Mouse (Mus musculus) MEL (cell line): ENCODE measurements around the gene Hnf1a. TPM values are rescaled to one million over a fixed set of nuclear protein-coding genes. Genes with fewer than 3 reads are reported as not detected.

ENCODE experiments used
- DNase-seq: peaks from one replicate; pipeline ENCODE4 v3.0.0; 2011; ENCODE audit warnings: low read depth, low spot score
- H3K27ac ChIP-seq: 2 replicates; pipeline ENCODE4 v1.5.1; 2012; ENCODE audit warnings: low read depth, mild to moderate bottlenecking, control low read depth, low read length, moderate library complexity; ENCODE audit not compliant: control insufficient read depth
- H3K27me3 ChIP-seq, 2 experiments: fragments of 150-350 bp in 1 of 2; sonication (generic) in 1 of 2; 2 replicates each; pipeline ENCODE4 v1.6.1; 2012; ENCODE audit warnings: low read length in 2 of 2, mild to moderate bottlenecking in 2 of 2, improper control_type of control experiment in 1 of 2, moderate library complexity in 1 of 2; ENCODE audit not compliant: insufficient read depth in 2 of 2, control insufficient read depth in 1 of 2
- H3K36me3 ChIP-seq, 2 experiments: 2 replicates each; pipeline ENCODE4 v1.6.1; 2012 to 2014; ENCODE audit warnings: low read length in 2 of 2, improper control_type of control experiment in 1 of 2, inconsistent platforms in 1 of 2, mild to moderate bottlenecking in 1 of 2; ENCODE audit not compliant: insufficient read depth in 2 of 2, control insufficient read depth in 1 of 2
- H3K4me1 ChIP-seq, 2 experiments: fragments of 150-350 bp in 1 of 2; sonication (generic) in 1 of 2; 2 replicates each; pipeline ENCODE4 v1.6.1; 2012; ENCODE audit warnings: low read length in 2 of 2, improper control_type of control experiment in 1 of 2, mild to moderate bottlenecking in 1 of 2; ENCODE audit not compliant: insufficient read depth in 2 of 2, control insufficient read depth in 1 of 2
- H3K4me3 ChIP-seq, 2 experiments: fragments of 150-350 bp in 1 of 2; sonication (generic) in 1 of 2; 2 replicates each; pipeline ENCODE4 v1.5.1; 2012; ENCODE audit warnings: low read depth in 2 of 2, low read length in 2 of 2, mild to moderate bottlenecking in 2 of 2, moderate library complexity in 2 of 2, control low read depth in 1 of 2, improper control_type of control experiment in 1 of 2; ENCODE audit not compliant: control insufficient read depth in 1 of 2, insufficient read depth in 1 of 2
- H3K79me2 ChIP-seq: 2 replicates; pipeline ENCODE4 v1.6.1; 2012; ENCODE audit warnings: mild to moderate bottlenecking, low read length, moderate library complexity; ENCODE audit not compliant: control insufficient read depth, poor library complexity, insufficient read depth
- H3K9ac ChIP-seq: 2 replicates; pipeline ENCODE4 v1.6.1; 2012; ENCODE audit warnings: low read depth, mild to moderate bottlenecking, control low read depth, low read length, moderate library complexity; ENCODE audit not compliant: control insufficient read depth, poor library complexity, severe bottlenecking
- H3K9me3 ChIP-seq: fragments of 150-350 bp; sonication (generic); replicated peaks from 2 replicates; pipeline ENCODE4 v1.6.1; 2012; ENCODE audit warnings: mild to moderate bottlenecking, low read length, improper control_type of control experiment, moderate library complexity; ENCODE audit not compliant: insufficient read depth
- BHLHE40 ChIP-seq: IDR thresholded peaks from 2 replicates; pipeline ENCODE4 v1.6.1; 2012; ENCODE audit warnings: low read depth, mild to moderate bottlenecking, inconsistent platforms, low read length, improper control_type of control experiment, borderline replicate concordance
- CHD1 ChIP-seq: IDR thresholded peaks from 2 replicates; pipeline ENCODE4 v1.6.1; 2012; ENCODE audit warnings: low read depth, mild to moderate bottlenecking, inconsistent platforms, low read length, improper control_type of control experiment
- CHD2 ChIP-seq: IDR thresholded peaks from 2 replicates; pipeline ENCODE4 v1.6.1; 2011; ENCODE audit warnings: low read length, improper control_type of control experiment
- CTCF ChIP-seq, 3 experiments: IDR thresholded peaks in 2 of 3; conservative IDR thresholded peaks in 1 of 3; 2 replicates each; pipeline ENCODE4 v1.5.1; 2011 to 2012; ENCODE audit warnings: low read length in 3 of 3, low read depth in 2 of 3, mild to moderate bottlenecking in 2 of 3, improper control_type of control experiment in 1 of 3, inconsistent platforms in 1 of 3, mixed read lengths in 1 of 3, moderate library complexity in 1 of 3; ENCODE audit not compliant: control insufficient read depth in 1 of 3, insufficient read depth in 1 of 3, poor library complexity in 1 of 3, severe bottlenecking in 1 of 3
- E2F4 ChIP-seq: IDR thresholded peaks from 2 replicates; pipeline ENCODE4 v1.6.1; 2011; ENCODE audit warnings: low read depth, low read length, improper control_type of control experiment, borderline replicate concordance
- ELF1 ChIP-seq: IDR thresholded peaks from 2 replicates; pipeline ENCODE4 v1.6.1; 2014; ENCODE audit warnings: low read depth, mild to moderate bottlenecking, inconsistent platforms, low read length, improper control_type of control experiment, moderate library complexity
- EP300 ChIP-seq, 2 experiments: IDR thresholded peaks; 2 replicates each; pipeline ENCODE4 v1.6.1; 2011; ENCODE audit warnings: improper control_type of control experiment in 2 of 2, low read length in 2 of 2, low read depth in 1 of 2, mild to moderate bottlenecking in 1 of 2
- ETS1 ChIP-seq: IDR thresholded peaks from 2 replicates; pipeline ENCODE4 v1.6.1; 2012; ENCODE audit warnings: low read depth, mild to moderate bottlenecking, inconsistent platforms, low read length, improper control_type of control experiment, moderate library complexity
- GABPA ChIP-seq: IDR thresholded peaks from 2 replicates; pipeline ENCODE4 v1.6.1; 2012; ENCODE audit warnings: low read depth, mild to moderate bottlenecking, inconsistent platforms, low read length, improper control_type of control experiment, moderate library complexity
- GATA1 ChIP-seq: IDR thresholded peaks from 2 replicates; pipeline ENCODE4 v1.6.1; 2011; ENCODE audit warnings: low read depth, low read length, improper control_type of control experiment
- HCFC1 ChIP-seq: IDR thresholded peaks from 2 replicates; pipeline ENCODE4 v1.6.1; 2012; ENCODE audit warnings: low read depth, mild to moderate bottlenecking, inconsistent platforms, low read length, improper control_type of control experiment, moderate library complexity
- JUND ChIP-seq: IDR thresholded peaks from 2 replicates; pipeline ENCODE4 v1.6.1; 2011; ENCODE audit warnings: low read depth, mild to moderate bottlenecking, improper control_type of control experiment, low read length
- KAT2A ChIP-seq: conservative IDR thresholded peaks from 2 replicates; pipeline ENCODE4 v1.6.1; 2012; ENCODE audit warnings: low read depth, low read length, improper control_type of control experiment, inconsistent platforms
- MAFK ChIP-seq: IDR thresholded peaks from 2 replicates; pipeline ENCODE4 v1.6.1; 2011; ENCODE audit warnings: low read depth, mild to moderate bottlenecking, low read length, improper control_type of control experiment, borderline replicate concordance
- MAX ChIP-seq: IDR thresholded peaks from 2 replicates; pipeline ENCODE4 v1.6.1; 2011; ENCODE audit warnings: low read length, improper control_type of control experiment
- MAZ ChIP-seq: IDR thresholded peaks from 2 replicates; pipeline ENCODE4 v1.6.1; 2012; ENCODE audit warnings: low read depth, mild to moderate bottlenecking, inconsistent platforms, low read length, improper control_type of control experiment
- MEF2A ChIP-seq: IDR thresholded peaks from 2 replicates; pipeline ENCODE4 v1.6.1; 2014; ENCODE audit warnings: low read depth, mild to moderate bottlenecking, inconsistent platforms, low read length, improper control_type of control experiment; ENCODE audit not compliant: poor library complexity, insufficient replicate concordance, severe bottlenecking; ENCODE audit errors: extremely low read depth
- MXI1 ChIP-seq: IDR thresholded peaks from 2 replicates; pipeline ENCODE4 v1.6.1; 2011; ENCODE audit warnings: mild to moderate bottlenecking, low read depth, low read length, improper control_type of control experiment
- MYB ChIP-seq: IDR thresholded peaks from 2 replicates; pipeline ENCODE4 v1.6.1; 2011; ENCODE audit warnings: mild to moderate bottlenecking, low read depth, low read length, improper control_type of control experiment
- MYC ChIP-seq: IDR thresholded peaks from 2 replicates; pipeline ENCODE4 v1.6.1; 2011; ENCODE audit warnings: low read depth, mild to moderate bottlenecking, low read length, improper control_type of control experiment, moderate library complexity
- NELFE ChIP-seq: IDR thresholded peaks from 2 replicates; pipeline ENCODE4 v1.6.1; 2011; ENCODE audit warnings: low read depth, low read length, improper control_type of control experiment
- POLR2A ChIP-seq, 2 experiments: IDR thresholded peaks; 2 replicates each; pipeline ENCODE4 v1.6.1; 2011 to 2012; ENCODE audit warnings: low read length in 2 of 2, mild to moderate bottlenecking in 2 of 2, control low read depth in 1 of 2, improper control_type of control experiment in 1 of 2, low read depth in 1 of 2, moderate library complexity in 1 of 2; ENCODE audit not compliant: control insufficient read depth in 1 of 2, insufficient read depth in 1 of 2, poor library complexity in 1 of 2
- POLR2AphosphoS2 ChIP-seq: IDR thresholded peaks from 2 replicates; pipeline ENCODE4 v1.6.1; 2011; ENCODE audit warnings: low read length, improper control_type of control experiment
- POLR2AphosphoS5 ChIP-seq: IDR thresholded peaks from 2 replicates; pipeline ENCODE4 v1.6.1; 2012; ENCODE audit warnings: low read depth, borderline replicate concordance, mild to moderate bottlenecking, inconsistent platforms, low read length, moderate library complexity, mixed read lengths
- RAD21 ChIP-seq: IDR thresholded peaks from 2 replicates; pipeline ENCODE4 v1.6.1; 2011; ENCODE audit warnings: mild to moderate bottlenecking, low read depth, low read length, improper control_type of control experiment
- RCOR1 ChIP-seq: IDR thresholded peaks from 2 replicates; pipeline ENCODE4 v1.6.1; 2012; ENCODE audit warnings: low read depth, mild to moderate bottlenecking, inconsistent platforms, low read length, improper control_type of control experiment
- SIN3A ChIP-seq: IDR thresholded peaks from 2 replicates; pipeline ENCODE4 v1.6.1; 2012; ENCODE audit warnings: low read length, improper control_type of control experiment, inconsistent platforms
- SMC3 ChIP-seq: IDR thresholded peaks from 2 replicates; pipeline ENCODE4 v1.6.1; 2011; ENCODE audit warnings: low read depth, low read length, improper control_type of control experiment
- TAL1 ChIP-seq: IDR thresholded peaks from 2 replicates; pipeline ENCODE4 v1.6.1; 2012; ENCODE audit warnings: mild to moderate bottlenecking, inconsistent platforms, low read length, moderate library complexity, mixed read lengths
- TBP ChIP-seq: IDR thresholded peaks from 2 replicates; pipeline ENCODE4 v1.8.0; 2011; ENCODE audit warnings: low read depth, low read length, improper control_type of control experiment
- TCF12 ChIP-seq: IDR thresholded peaks from 2 replicates; pipeline ENCODE4 v1.6.1; 2014; ENCODE audit warnings: low read depth, mild to moderate bottlenecking, inconsistent platforms, low read length, improper control_type of control experiment, moderate library complexity
- UBTF ChIP-seq: IDR thresholded peaks from 2 replicates; pipeline ENCODE4 v1.6.1; 2012; ENCODE audit warnings: low read depth, mild to moderate bottlenecking, inconsistent platforms, low read length, improper control_type of control experiment, moderate library complexity, borderline replicate concordance; ENCODE audit not compliant: insufficient read depth
- USF1 ChIP-seq: IDR thresholded peaks from 2 replicates; pipeline ENCODE4 v1.6.1; 2014; ENCODE audit warnings: low read depth, mild to moderate bottlenecking, inconsistent platforms, low read length, improper control_type of control experiment, moderate library complexity
- USF2 ChIP-seq, 2 experiments: IDR thresholded peaks; 2 replicates each; pipeline ENCODE4 v1.6.1; 2011 to 2012; ENCODE audit warnings: improper control_type of control experiment in 2 of 2, low read length in 2 of 2, borderline replicate concordance in 1 of 2, inconsistent platforms in 1 of 2, low read depth in 1 of 2, mild to moderate bottlenecking in 1 of 2; ENCODE audit not compliant: insufficient read depth in 1 of 2
- ZC3H11A ChIP-seq: IDR thresholded peaks from 2 replicates; pipeline ENCODE4 v1.6.1; 2012; ENCODE audit warnings: low read depth, mild to moderate bottlenecking, inconsistent platforms, low read length, improper control_type of control experiment
- ZKSCAN1 ChIP-seq: IDR thresholded peaks from 2 replicates; pipeline ENCODE4 v1.6.1; 2012; ENCODE audit warnings: low read depth, mild to moderate bottlenecking, inconsistent platforms, low read length, improper control_type of control experiment, moderate library complexity
- ZMIZ1 ChIP-seq: IDR thresholded peaks from 2 replicates; pipeline ENCODE4 v1.6.1; 2012; ENCODE audit warnings: low read depth, mild to moderate bottlenecking, inconsistent platforms, low read length, improper control_type of control experiment, moderate library complexity
- ZNF384 ChIP-seq: IDR thresholded peaks from 2 replicates; pipeline ENCODE4 v1.6.1; 2012; ENCODE audit warnings: low read depth, mild to moderate bottlenecking, inconsistent platforms, low read length, improper control_type of control experiment
- polyA plus RNA-seq, 2 experiments: library from polyadenylated mRNA; stranded (reverse) in 1 of 2; unstranded in 1 of 2; fragments of >175 nt in 1 of 2; fragments of >200 nt in 1 of 2; gene quantifications; 2 replicates each; pipeline versions ENCODE4 v1.2.1 to v1.2.4; 2012; ENCODE audit warnings: low replicate concordance in 2 of 2, low read depth in 1 of 2; ENCODE audit not compliant: insufficient read length in 2 of 2, insufficient read depth in 1 of 2, missing spikeins in 1 of 2
- total RNA-seq: library from RNA; depleted of rRNA; stranded (reverse); fragments of 300-350 nt; gene quantifications from 2 replicates; pipeline ENCODE4 v1.2.3, GENCODE M21; 2012

Gene Hnf1a
- total and polyA plus RNA-seq, 3 experiments = 0.08 to 0.28 TPM; not detected in 1

GRCm38 (mm10) chr5:115008307-115008706, 37.4 kb upstream of the Hnf1a start:
- H3K36me3 ChIP-seq = peaks cover 0 to 25% of the 10 kb centered on the region in 2 experiments; a peak in 2 of 4 replicates
- H3K79me2 ChIP-seq = peaks cover 25% of the 10 kb centered on the region
- H3K9ac ChIP-seq = no peak overlapping the region; the same call in none of the 2 replicates
- H3K27ac ChIP-seq = peak overlapping the region; percentile 69
- peak; percentile 87 for DNase-seq
- no peaks in the 10 kb centered on the region for H3K9me3 ChIP-seq
- no peaks in the 10 kb centered on the region for H3K27me3 ChIP-seq
- H3K4me3 ChIP-seq = no peak overlapping the region
- H3K4me1 ChIP-seq = peaks cover 10 to 26% of the 10 kb centered on the region in 2 experiments
- TF ChIP-seq ZMIZ1 = no peak
- no peak for TF ChIP-seq MAX
- TF ChIP-seq SMC3 = no peak
- TF ChIP-seq ZC3H11A = no peak
- no peak for TF ChIP-seq ZKSCAN1
- TF ChIP-seq MYC = no peak
- TF ChIP-seq KAT2A = no peak
- TF ChIP-seq CTCF (IDR thresholded peaks at IDR 0.05 in 2 of 3, conservative IDR thresholded peaks at IDR 0.05 in 1 of 3; ENCODE audit: control insufficient read depth in 1 of 3, insufficient read depth in 1 of 3, low read depth in 2 of 3, low read length in 3 of 3, poor library complexity in 1 of 3, severe bottlenecking in 1 of 3) = no peak
- TF ChIP-seq MAZ = no peak
- TF ChIP-seq ETS1 = 0 out of 2 replicates have a peak, but pooled peaks have one; percentile 25
- TF ChIP-seq CHD1 = no peak
- no peak for TF ChIP-seq UBTF
- peak; percentile 52 for TF ChIP-seq TAL1
- no peak for TF ChIP-seq MYB
- peak; percentile 45 to 66 for TF ChIP-seq EP300 (IDR thresholded peaks at IDR 0.05; ENCODE audit: low read depth in 1 of 2, low read length in 2 of 2)
- TF ChIP-seq GABPA = no peak
- TF ChIP-seq POLR2AphosphoS2 = no peak
- TF ChIP-seq MAFK = no peak
- no peak for TF ChIP-seq POLR2A (IDR thresholded peaks at IDR 0.05; ENCODE audit: control insufficient read depth in 1 of 2, insufficient read depth in 1 of 2, low read depth in 1 of 2, low read length in 2 of 2, poor library complexity in 1 of 2)
- TF ChIP-seq USF2 (IDR thresholded peaks at IDR 0.05; ENCODE audit: borderline replicate concordance in 1 of 2, insufficient read depth in 1 of 2, low read depth in 1 of 2, low read length in 2 of 2) = no peak
- TF ChIP-seq TCF12 = 0 out of 2 replicates have a peak, but pooled peaks have one; percentile 9
- no peak for TF ChIP-seq BHLHE40
- peak; percentile 67 for TF ChIP-seq GATA1
- TF ChIP-seq ZNF384 = no peak
- TF ChIP-seq USF1 = no peak
- TF ChIP-seq RCOR1 = no peak
- no peak for TF ChIP-seq NELFE
- no peak for TF ChIP-seq ELF1
- TF ChIP-seq JUND = peak; percentile 22; the same call in 1 of the 2 replicates
- TF ChIP-seq E2F4 = no peak
- TF ChIP-seq POLR2AphosphoS5 = no peak
- no peak for TF ChIP-seq RAD21
- no peak for TF ChIP-seq MXI1
- no peak for TF ChIP-seq MEF2A
- TF ChIP-seq TBP = 0 out of 2 replicates have a peak, but pooled peaks have one; percentile 26
- TF ChIP-seq SIN3A = peak; percentile 29
- TF ChIP-seq CHD2 = no peak
- no peak for TF ChIP-seq HCFC1
